Mouse (Mus musculus) Muller cell, postnatal 12 days (primary cell): ENCODE data around the gene Zfp212.
"Not testable (repeated sequence)": the region's sequence is repeated elsewhere in the genome, so short reads cannot be mapped to it uniquely, and the experiment has no call there.

ENCODE experiments used
- DNase-seq: peaks from one replicate; pipeline ENCODE4 v3.0.0-alpha.2; 2015; ENCODE audit errors: inconsistent ontology term

The Zfp212 gene

GRCm38 (mm10) chr6:47943021-47943691, 22.9 kb downstream of the Zfp212 start:
- DNase-seq, result peak; percentile 80

- no peak for DNase-seq
Observed at GRCm38 (mm10) chr6:47943721-47944120, 23.4 kb downstream of the Zfp212 start.

DNA sequence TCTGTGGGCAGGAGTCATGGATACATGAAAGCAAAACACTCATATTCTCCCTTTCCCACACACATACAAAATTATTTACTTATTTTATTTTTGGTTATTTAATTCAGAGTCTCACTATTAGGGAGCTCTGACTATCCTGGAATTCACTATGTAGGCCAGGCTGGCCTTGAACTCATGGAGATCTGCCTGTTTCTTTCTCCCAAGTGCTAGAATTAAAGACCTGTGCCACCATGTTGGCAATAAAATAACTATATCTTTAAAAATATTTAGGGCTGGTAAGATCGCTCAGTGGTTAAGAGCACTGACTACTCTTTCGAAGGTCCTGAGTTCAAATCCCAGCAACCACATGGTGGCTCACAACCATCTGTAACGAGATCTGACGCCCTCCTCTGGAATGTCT, 27.1 kb downstream of the Zfp212 start:
- DNase-seq, result no peak

GRCm38 (mm10) chr6:47953191-47953726, 33.0 kb downstream of the Zfp212 start, which contains the start of gene Zfp956:
Gene Zfp956 (plus strand): TSS chr6:47953390.
- peak; percentile 95 for DNase-seq

DNA sequence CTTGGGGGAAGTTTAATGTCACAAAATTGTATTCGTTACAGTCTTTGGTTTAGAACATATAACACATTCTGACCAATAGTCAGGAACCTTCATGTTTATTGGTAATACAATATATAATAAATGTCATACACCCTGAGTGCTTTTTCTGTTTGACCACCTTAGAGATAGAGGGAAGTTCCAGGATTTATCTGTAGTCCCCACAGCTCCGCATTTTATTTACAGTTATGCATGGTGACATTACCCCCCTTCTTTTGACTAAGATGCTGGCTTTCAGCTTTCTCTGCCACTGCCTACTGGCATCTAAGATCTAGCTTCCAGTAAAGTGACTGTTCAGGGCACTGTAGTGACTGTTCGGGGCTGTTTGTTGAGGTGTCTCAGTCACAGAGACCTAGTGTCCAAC, 34.1 kb downstream of the Zfp212 start:
- DNase-seq, result no peak

DNA sequence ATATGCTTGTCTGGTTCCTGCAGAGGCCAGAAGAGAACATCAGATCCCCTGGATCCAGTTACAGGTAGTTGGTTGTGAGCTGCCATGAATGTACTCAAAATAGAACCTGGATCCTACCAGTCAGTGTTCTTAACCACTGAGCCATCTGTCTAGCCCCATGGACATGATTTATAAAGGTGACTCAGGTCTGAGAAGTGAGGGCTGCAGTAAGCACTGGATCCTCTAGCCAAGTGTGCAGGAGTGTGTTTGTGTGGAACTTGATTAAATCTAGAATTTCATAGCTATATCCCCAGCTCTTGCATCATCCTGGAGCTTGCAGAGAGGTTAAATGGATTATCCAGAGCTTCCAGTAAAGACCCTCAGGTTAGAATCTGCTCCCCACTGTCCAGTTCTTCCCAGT, 37.5 kb downstream of the Zfp212 start:
- no peak for DNase-seq

DNA sequence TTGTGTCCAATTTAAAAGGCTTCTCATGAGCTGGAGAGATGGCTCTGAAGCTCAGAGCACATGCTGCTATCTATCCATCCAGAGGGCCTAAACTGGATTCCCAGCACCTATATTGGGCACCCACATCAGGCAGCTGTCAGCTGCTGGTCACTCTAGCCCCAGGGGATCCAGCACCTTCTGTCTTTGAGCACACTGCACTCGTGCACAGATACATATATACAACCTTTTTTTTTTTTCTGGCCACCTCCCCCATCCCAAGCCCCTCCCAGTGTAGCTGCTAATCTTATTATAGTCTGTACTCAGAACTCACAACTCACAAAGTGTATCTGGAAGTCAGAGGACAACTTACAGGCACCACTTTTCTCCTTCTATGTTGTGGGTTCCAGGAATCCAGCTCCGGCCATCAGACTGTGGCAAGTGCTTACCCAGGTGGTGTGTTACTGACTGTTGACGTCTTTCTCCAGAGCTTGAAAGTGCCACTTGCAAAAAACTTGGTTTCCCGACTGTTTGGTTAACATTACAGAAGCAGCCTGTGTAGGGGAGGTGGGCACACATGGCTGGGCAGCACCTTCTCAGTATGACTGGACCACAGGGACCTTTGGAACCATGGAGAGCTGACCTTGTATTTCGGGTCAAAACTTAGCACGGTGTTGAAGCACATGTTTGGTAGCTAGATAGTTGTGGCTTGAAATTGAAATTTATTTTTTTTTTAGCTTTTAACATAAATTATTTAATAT, 40.6 kb downstream of the Zfp212 start:
- no peak for DNase-seq

DNA sequence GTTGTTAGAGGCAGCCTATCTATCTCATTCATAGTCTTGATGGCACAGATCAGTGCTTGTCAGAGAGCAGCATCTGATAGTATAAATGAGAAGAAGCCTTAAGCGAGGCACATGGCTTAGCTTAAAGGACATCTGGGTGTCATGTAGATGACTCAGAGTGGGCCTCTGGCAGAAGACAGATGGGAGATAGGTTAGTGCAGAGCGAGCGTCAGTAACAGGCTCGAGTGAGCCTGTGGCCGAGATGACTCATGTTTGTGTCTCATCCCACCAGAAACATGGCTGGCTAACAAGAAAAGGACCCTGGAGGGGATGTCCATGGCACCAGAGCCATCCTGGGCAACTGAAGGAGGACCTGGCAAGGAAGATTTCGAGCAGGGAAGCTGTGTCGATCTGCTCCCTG, 42.8 kb downstream of the Zfp212 start:
- DNase-seq, result no peak

GRCm38 (mm10) chr6:47968166-47968565, 47.9 kb downstream of the Zfp212 start:
- not testable (repeated sequence) for DNase-seq

- DNase-seq, result no peak
Observed at GRCm38 (mm10) chr6:47974599-47974998, 54.3 kb downstream of the Zfp212 start.

DNA sequence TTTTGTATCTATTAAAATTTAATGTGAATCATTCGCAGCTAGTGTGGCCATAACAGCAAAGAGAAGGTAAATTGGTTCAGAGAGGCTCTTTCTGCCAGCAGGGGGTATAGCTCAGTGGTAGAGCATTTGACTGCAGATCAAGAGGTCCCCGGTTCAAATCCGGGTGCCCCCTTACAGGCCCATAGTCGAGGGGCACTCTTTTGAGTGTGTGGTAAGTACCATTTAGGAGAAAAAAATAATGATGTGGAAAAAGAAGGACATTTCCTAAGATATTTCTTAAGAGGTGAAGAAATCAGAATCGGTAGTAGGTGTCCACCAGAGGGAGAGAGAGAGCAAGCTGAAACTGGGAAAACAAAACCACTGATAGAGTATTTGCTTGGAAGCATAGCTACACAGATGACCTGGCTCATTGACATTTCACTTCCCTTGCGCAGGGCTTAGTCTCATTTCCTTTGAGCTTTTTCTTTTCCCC, 58.7 kb downstream of the Zfp212 start:
- DNase-seq, result peak; percentile 87
